Mouse (Mus musculus): ENCODE measurements around the gene Nfix.

- TF ChIP-seq CTCF (IDR thresholded peaks at IDR 0.05; ENCODE audit: low read depth) (no peak), EP300 (optimal IDR thresholded peaks at IDR 0.05) (no peak)
Measured at GRCm38 (mm10) chr8:84715893-84716468, 84.2 kb downstream of the Nfix start.

Measured in stomach, postnatal 0 days (tissue).